Mouse (Mus musculus): ENCODE data around the gene Abca4. TPM values are rescaled to one million over a fixed set of nuclear protein-coding genes. Genes with fewer than 3 reads are reported as not detected.
A peak's percentile ranks its signal among the peaks of the same experiment; 100 is the strongest.

Gene Abca4
- polyA plus RNA-seq, 1 experiment from 2014 or later: 2.5 TPM

GRCm38 (mm10) chr3:122027776-122028175 is 16.5 kb upstream of the Abca4 start:
- Histone ChIP-seq H3K9ac (replicated peaks) (no peak overlapping the region), H3K36me3 (no peaks in the 10 kb centered on the region), H3K4me1 (no peaks in the 10 kb centered on the region), H3K4me2 (replicated peaks) (no peak overlapping the region), H3K27me3 (no peaks in the 10 kb centered on the region), H3K27ac (replicated peaks) (no peak overlapping the region), H3K4me3 (no peak overlapping the region), H3K9me3 (no peaks in the 10 kb centered on the region)
- WGBS: 92% methylated on average over 8 of the region's 8 CpGs
- no peak for ATAC-seq (ENCODE audit: low FRiP score, low read depth)

DNA sequence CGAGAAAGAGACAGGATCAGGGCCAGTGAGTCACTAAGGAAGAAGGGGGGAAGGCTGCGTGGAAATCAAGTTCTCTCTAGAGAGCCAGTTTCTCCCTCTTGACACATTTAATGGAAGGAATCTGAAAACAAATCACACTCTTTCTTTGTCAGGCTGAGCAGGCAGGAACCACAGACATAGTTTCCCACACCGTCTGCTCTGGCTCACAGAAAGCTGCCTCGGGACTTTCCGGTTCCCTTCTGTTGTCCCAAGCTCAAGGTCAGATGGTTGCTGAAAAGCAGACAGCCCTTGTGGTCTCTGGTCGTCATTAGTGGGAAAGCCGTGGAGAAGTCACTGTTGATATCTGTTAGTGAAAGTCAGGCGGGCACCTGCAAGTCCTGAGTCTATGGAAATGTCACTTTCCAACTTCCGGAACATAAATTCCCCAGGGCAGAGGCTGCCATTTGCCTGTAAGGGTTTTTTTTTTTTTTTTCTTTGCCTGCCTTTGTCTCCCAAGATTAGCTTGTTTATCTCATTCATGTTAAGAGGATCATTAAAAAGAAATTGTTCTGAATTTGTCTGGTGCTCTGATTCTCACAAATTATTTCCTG is 10.9 kb upstream of the Abca4 start:
- no peak overlapping the region for H3K4me2 ChIP-seq (replicated peaks)
- H3K4me1 ChIP-seq: no peaks in the 10 kb centered on the region
- no peak overlapping the region for H3K9ac ChIP-seq (replicated peaks)
- no peaks in the 10 kb centered on the region for H3K9me3 ChIP-seq
- 79% methylated on average over 9 of the region's 9 CpGs for WGBS
- ATAC-seq (ENCODE audit: low FRiP score, low read depth): no peak
- peaks cover 9% of the 10 kb centered on the region; the same call in 1 of the 2 replicates for H3K27me3 ChIP-seq
- H3K36me3 ChIP-seq: no peaks in the 10 kb centered on the region
- H3K27ac ChIP-seq (replicated peaks): no peak overlapping the region
- H3K4me3 ChIP-seq: no peak overlapping the region

DNA sequence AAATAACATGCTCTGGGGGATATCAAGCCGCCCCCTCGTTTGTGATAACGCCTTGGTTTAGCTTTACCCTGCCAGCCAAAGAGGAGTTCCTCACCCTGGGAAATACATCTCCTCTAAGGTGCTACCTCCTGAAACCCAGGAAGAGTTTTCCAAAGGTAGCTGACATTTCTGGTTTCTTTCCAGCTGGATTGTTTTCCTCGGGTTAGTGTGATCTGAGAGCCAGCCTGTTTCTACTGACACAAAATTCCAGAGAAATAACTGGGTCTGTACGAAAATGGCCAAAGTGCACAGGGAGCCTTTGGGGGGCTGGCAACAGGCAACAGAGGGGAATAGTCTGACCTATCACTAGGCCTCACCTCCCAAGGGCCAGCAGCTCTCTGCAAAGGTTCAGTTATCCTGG is 10.0 kb upstream of the Abca4 start:
- H3K27ac ChIP-seq (replicated peaks): no peak overlapping the region
- H3K9ac ChIP-seq (replicated peaks): no peak overlapping the region
- H3K9me3 ChIP-seq: no peaks in the 10 kb centered on the region
- 87% methylated on average over 5 of the region's 5 CpGs for WGBS
- H3K27me3 ChIP-seq: peaks cover 11% of the 10 kb centered on the region; the same call in 1 of the 2 replicates
- no peaks in the 10 kb centered on the region for H3K4me1 ChIP-seq
- H3K4me2 ChIP-seq (replicated peaks): no peak overlapping the region
- no peak overlapping the region for H3K4me3 ChIP-seq
- no peaks in the 10 kb centered on the region for H3K36me3 ChIP-seq
- ATAC-seq (ENCODE audit: low FRiP score, low read depth): no peak

GRCm38 (mm10) chr3:122035092-122035491 is 9.2 kb upstream of the Abca4 start:
- ATAC-seq (ENCODE audit: low FRiP score, low read depth): no peak

DNA sequence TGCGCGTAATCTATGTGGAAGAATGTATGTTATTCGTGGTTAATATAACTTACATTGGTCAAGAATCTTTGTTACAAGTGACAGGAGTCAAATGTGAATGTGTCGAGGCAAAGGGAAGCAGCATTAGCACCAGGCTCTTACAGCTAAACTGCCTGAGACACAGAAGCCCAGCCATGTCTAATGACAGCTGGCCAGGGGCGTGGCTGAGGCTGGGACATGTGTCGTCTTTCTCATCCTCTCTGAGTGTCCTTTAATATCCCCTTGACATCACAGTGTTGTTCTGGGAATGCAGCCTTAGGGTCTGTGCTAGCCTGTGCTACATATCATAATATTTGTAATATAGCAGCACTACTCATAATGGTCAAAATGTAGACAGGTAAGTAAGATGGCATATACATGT is 3.7 kb upstream of the Abca4 start:
- H3K27me3 ChIP-seq: peaks cover 61% of the 10 kb centered on the region
- H3K27ac ChIP-seq (replicated peaks): no peak overlapping the region
- H3K36me3 ChIP-seq: no peaks in the 10 kb centered on the region
- H3K4me3 ChIP-seq: no peak overlapping the region
- H3K4me1 ChIP-seq: peaks cover 17% of the 10 kb centered on the region
- H3K9me3 ChIP-seq: no peaks in the 10 kb centered on the region
- ATAC-seq (ENCODE audit: low FRiP score, low read depth): no peak
- 73% methylated on average over 6 of the region's 6 CpGs for WGBS
- no peak overlapping the region for H3K4me2 ChIP-seq (replicated peaks)
- H3K9ac ChIP-seq (replicated peaks): no peak overlapping the region

More at GRCm38 (mm10) chr3:122035092-122035491, 9.2 kb upstream of the Abca4 start:
- no peaks in the 10 kb centered on the region for H3K4me1 ChIP-seq
- no peaks in the 10 kb centered on the region for H3K36me3 ChIP-seq
- 45% methylated on average over 3 of the region's 3 CpGs for WGBS
- no peak overlapping the region for H3K27ac ChIP-seq (replicated peaks)
- H3K27me3 ChIP-seq: peaks cover 17% of the 10 kb centered on the region
- H3K4me2 ChIP-seq (replicated peaks): no peak overlapping the region
- H3K4me3 ChIP-seq: no peak overlapping the region
- no peaks in the 10 kb centered on the region for H3K9me3 ChIP-seq
- H3K9ac ChIP-seq (replicated peaks): no peak overlapping the region

- H3K27me3 ChIP-seq: peaks cover 83% of the 10 kb centered on the region
- H3K4me3 ChIP-seq: no peak overlapping the region
- H3K9ac ChIP-seq (replicated peaks): no peak overlapping the region
- H3K9me3 ChIP-seq: no peaks in the 10 kb centered on the region
- peaks cover 40% of the 10 kb centered on the region for H3K4me1 ChIP-seq
- H3K4me2 ChIP-seq (replicated peaks): no peak overlapping the region
- WGBS: 17% methylated on average over 8 of the region's 8 CpGs
- ATAC-seq (ENCODE audit: low FRiP score, low read depth): no peak
- H3K27ac ChIP-seq (replicated peaks): no peak overlapping the region
- no peaks in the 10 kb centered on the region for H3K36me3 ChIP-seq
These were observed 1.1 kb upstream of the Abca4 start for GRCm38 (mm10) chr3:122043102-122043501.

- Histone ChIP-seq H3K4me2 (replicated peaks) (peak overlapping the region; percentile 20; the same call in 1 of the 2 replicates), H3K27ac (replicated peaks) (no peak overlapping the region), H3K27me3 (peaks cover 94% of the 10 kb centered on the region), H3K4me3 (no peak overlapping the region), H3K4me1 (peaks cover 48% of the 10 kb centered on the region), H3K36me3 (no peaks in the 10 kb centered on the region), H3K9ac (replicated peaks) (no peak overlapping the region), H3K9me3 (no peaks in the 10 kb centered on the region)
- WGBS: 8% methylated on average over 10 of the region's 10 CpGs
- peak; percentile 71 for ATAC-seq (ENCODE audit: low FRiP score, low read depth)
These were observed 2.0 kb downstream of the Abca4 start for GRCm38 (mm10) chr3:122046187-122046620.

DNA sequence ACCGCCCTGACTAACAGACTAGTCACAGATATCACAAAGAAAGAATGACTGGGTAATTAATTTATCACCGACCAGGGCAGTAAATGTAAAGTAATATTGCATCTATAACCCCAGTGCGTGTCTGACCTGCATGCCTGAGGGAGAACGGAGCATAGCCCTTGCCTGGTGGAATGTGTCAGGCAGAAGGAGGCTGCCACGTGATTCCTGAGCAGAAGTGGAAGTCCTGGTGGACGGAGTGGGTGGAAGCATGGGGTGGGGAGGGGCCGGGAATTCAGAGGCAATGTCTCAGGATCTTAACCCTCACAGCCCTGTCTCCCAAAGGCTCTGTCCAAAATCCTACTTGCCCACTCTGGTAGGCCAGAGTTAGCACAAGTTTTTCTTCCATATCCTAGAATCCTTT is 3.2 kb downstream of the Abca4 start:
- Histone ChIP-seq H3K27ac (replicated peaks) (no peak overlapping the region), H3K27me3 (peaks cover 95% of the 10 kb centered on the region)

GRCm38 (mm10) chr3:122047921-122048861 is 3.9 kb downstream of the Abca4 start:
- Histone ChIP-seq H3K9ac (replicated peaks) (no peak overlapping the region), H3K4me2 (replicated peaks) (peak overlapping the region; percentile 21), H3K4me3 (no peak overlapping the region), H3K27me3 (peaks cover 93% of the 10 kb centered on the region), H3K9me3 (no peaks in the 10 kb centered on the region), H3K4me1 (peaks cover 48% of the 10 kb centered on the region), H3K27ac (replicated peaks) (no peak overlapping the region), H3K36me3 (no peaks in the 10 kb centered on the region)
- 21% methylated on average over 17 of the region's 17 CpGs for WGBS
- peak; percentile 6; the same call in 1 of the 2 replicates for ATAC-seq (ENCODE audit: low FRiP score, low read depth)

More for the DNA sequence above, 3.2 kb downstream of the Abca4 start:
- ATAC-seq (ENCODE audit: low FRiP score, low read depth): no peak
- WGBS: 56% methylated on average over 7 of the region's 7 CpGs
- no peaks in the 10 kb centered on the region for H3K36me3 ChIP-seq
- H3K9me3 ChIP-seq: no peaks in the 10 kb centered on the region
- no peak overlapping the region for H3K4me3 ChIP-seq
- peaks cover 48% of the 10 kb centered on the region for H3K4me1 ChIP-seq
- no peak overlapping the region for H3K4me2 ChIP-seq (replicated peaks)
- no peak overlapping the region for H3K9ac ChIP-seq (replicated peaks)

GRCm38 (mm10) chr3:122049158-122049557 is 4.9 kb downstream of the Abca4 start:
- H3K9ac ChIP-seq (replicated peaks): no peak overlapping the region
- peaks cover 92% of the 10 kb centered on the region for H3K27me3 ChIP-seq
- H3K4me3 ChIP-seq: no peak overlapping the region
- H3K27ac ChIP-seq (replicated peaks): no peak overlapping the region
- ATAC-seq (ENCODE audit: low FRiP score, low read depth): no peak
- no peaks in the 10 kb centered on the region for H3K9me3 ChIP-seq
- H3K4me2 ChIP-seq (replicated peaks): no peak overlapping the region
- H3K36me3 ChIP-seq: no peaks in the 10 kb centered on the region
- 66% methylated on average over 6 of the region's 6 CpGs for WGBS
- H3K4me1 ChIP-seq: peaks cover 39% of the 10 kb centered on the region

- no peaks in the 10 kb centered on the region for H3K36me3 ChIP-seq
- H3K9me3 ChIP-seq: no peaks in the 10 kb centered on the region
- 0 out of 2 replicates have a peak, but pooled peaks cover 4% of the 10 kb centered on the region for H3K4me1 ChIP-seq
- no peak overlapping the region for H3K4me3 ChIP-seq
- H3K27ac ChIP-seq (replicated peaks): no peak overlapping the region
- peaks cover 30% of the 10 kb centered on the region for H3K27me3 ChIP-seq
- H3K4me2 ChIP-seq (replicated peaks): no peak overlapping the region
- no peak overlapping the region for H3K9ac ChIP-seq (replicated peaks)
- ATAC-seq (ENCODE audit: low FRiP score, low read depth): no peak
- WGBS: 56% methylated on average over 9 of the region's 9 CpGs
These were observed 14.4 kb downstream of the Abca4 start for GRCm38 (mm10) chr3:122058439-122059198.

Measured in midbrain, embryonic 12.5 days (tissue).